ENCODE assay signal across 9 mouse cellular contexts in the genomic region with DNA sequence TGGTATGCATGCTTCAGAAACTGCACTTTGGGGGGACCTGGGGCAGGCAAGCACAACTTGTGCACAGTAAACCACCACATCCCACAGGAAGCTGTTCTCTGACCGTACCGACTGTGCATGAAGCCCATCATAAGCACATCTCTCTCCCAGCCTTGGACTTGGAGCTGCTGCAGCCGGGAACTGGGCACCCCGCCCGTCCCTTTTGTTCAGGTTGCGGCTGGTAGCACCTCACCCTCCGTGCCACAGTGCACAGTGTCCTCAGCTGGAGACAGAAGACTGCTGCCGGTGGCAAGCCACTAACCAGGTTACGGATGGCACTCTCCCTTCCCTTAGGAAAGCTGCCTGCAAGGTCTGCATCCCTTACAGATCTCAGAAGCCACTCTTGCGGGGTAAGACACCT. TPM values are rescaled to one million over a fixed set of nuclear protein-coding genes. Genes with fewer than 3 reads are reported as not detected.
DNase-seq lines count a peak whose midpoint lies in the region; ATAC-seq and TF ChIP-seq lines count a peak whose summit lies in the region.
"Had no signal": no experiment of that assay in that cellular context is flagged by ENCODE, and none has a peak within 500 bp of the region (broad histone marks: within the 10 kb centered on the region; RNA-seq: fewer than 3 reads in every experiment).

No protein-coding gene starts in this region.

- H3K9ac ChIP-seq in forebrain, embryonic 16.5 days (replicated peaks; ENCODE audit: low read depth, low read length) = no peak overlapping the region
- H3K9ac ChIP-seq in forebrain, postnatal 0 days = no peak overlapping the region

- no peak for DNase-seq in forebrain, postnatal 0 days
- DNase-seq in layer of hippocampus, postnatal 10 days (ENCODE audit: low spot score in 2 of 2) = peak; percentile 34 to 44
- no peak for DNase-seq in layer of hippocampus, adult 9-10 months (ENCODE audit: low spot score)
- peak; percentile 18 for DNase-seq in lung, postnatal 10 days
- DNase-seq in spleen, postnatal 4 days (ENCODE audit: low spot score in 2 of 2) = no peak
- no peak for DNase-seq in cerebellum, adult 18-20 months

- H3K27me3 ChIP-seq in forebrain, embryonic 16.5 days (replicated peaks; ENCODE audit: control insufficient read depth, insufficient read depth, low read length) = no peaks in the 10 kb centered on the region
- H3K27me3 ChIP-seq in forebrain, postnatal 0 days (ENCODE audit: insufficient read depth, low read length) = no peaks in the 10 kb centered on the region

- H3K4me3 ChIP-seq in forebrain, embryonic 16.5 days (replicated peaks; ENCODE audit: low read length) = no peak overlapping the region
- H3K4me3 ChIP-seq in forebrain, postnatal 0 days (ENCODE audit: low read depth, low read length) = no peak overlapping the region
- H3K4me3 ChIP-seq in bone marrow, adult 2 months (replicated peaks; ENCODE audit: control insufficient read depth, low read depth, low read length) = no peak overlapping the region

- 59% methylated on average over 10 of the region's 10 CpGs for WGBS in forebrain, embryonic 16.5 days
- WGBS in forebrain, postnatal 0 days = 54% methylated on average over 10 of the region's 10 CpGs
- 44% methylated on average over 10 of the region's 10 CpGs for WGBS in bone marrow, adult 2 months

- no peak for TF ChIP-seq CTCF in forebrain, postnatal 0 days (IDR thresholded peaks at IDR 0.05; ENCODE audit: low read depth)
- no peak for TF ChIP-seq CTCF in bone marrow, adult 2 months (IDR thresholded peaks at IDR 0.05; ENCODE audit: control insufficient read depth, insufficient read depth, low read length)

- no peaks in the 10 kb centered on the region for H3K36me3 ChIP-seq in forebrain, embryonic 16.5 days (ENCODE audit: control insufficient read depth, insufficient read depth)
- H3K36me3 ChIP-seq in forebrain, postnatal 0 days (ENCODE audit: insufficient read depth) = no peaks in the 10 kb centered on the region

- H3K4me2 ChIP-seq in forebrain, embryonic 16.5 days (ENCODE audit: low read length) = no peak overlapping the region
- no peak overlapping the region for H3K4me2 ChIP-seq in forebrain, postnatal 0 days (ENCODE audit: low read depth)
- H3K4me2 ChIP-seq: heart, embryonic 11.5 days had no signal

- peak; percentile 23; the same call in 1 of the 2 replicates for ATAC-seq in forebrain, embryonic 16.5 days
- no peak for ATAC-seq in forebrain, postnatal 0 days

- TF ChIP-seq POLR2A in bone marrow, adult 2 months (IDR thresholded peaks at IDR 0.05; ENCODE audit: borderline replicate concordance, control insufficient read depth, low read depth, low read length) = no peak

- peaks cover 2% of the 10 kb centered on the region; the same call in 1 of the 2 replicates for H3K4me1 ChIP-seq in forebrain, embryonic 16.5 days (replicated peaks; ENCODE audit: control insufficient read depth, insufficient read depth, low read length)
- no peaks in the 10 kb centered on the region for H3K4me1 ChIP-seq in forebrain, postnatal 0 days (ENCODE audit: insufficient read depth)
- peaks cover 8% of the 10 kb centered on the region for H3K4me1 ChIP-seq in bone marrow, adult 2 months (ENCODE audit: control insufficient read depth, insufficient read depth, low read length)

- no peak overlapping the region for H3K27ac ChIP-seq in forebrain, embryonic 16.5 days (ENCODE audit: low read length)
- no peak overlapping the region for H3K27ac ChIP-seq in forebrain, postnatal 0 days (ENCODE audit: low read depth, low read length)
- peak overlapping the region; percentile 21 for H3K27ac ChIP-seq in bone marrow, adult 2 months (ENCODE audit: control insufficient read depth, insufficient read depth, low read depth, low read length, poor library complexity)

- no peaks in the 10 kb centered on the region for H3K9me3 ChIP-seq in forebrain, embryonic 16.5 days (ENCODE audit: control insufficient read depth, low read length)
- no peaks in the 10 kb centered on the region for H3K9me3 ChIP-seq in forebrain, postnatal 0 days (ENCODE audit: low read length)

RNA-seq across cellular contexts. Expression of a gene that starts 15.7 kb away (rescaled TPM):
- polyA plus RNA-seq in forebrain, embryonic 16.5 days (2015; fragmentation: Nextera tagmentation; extraction: Ambion mirVana) = 1.2 and 1.4 TPM in 2 replicates
- 1.7 and 4.1 TPM in 2 replicates for total RNA-seq in forebrain, postnatal 0 days (2014; rRNA removed)
- 1.2 and 2.0 TPM in 2 replicates for polyA plus RNA-seq in forebrain, postnatal 0 days (2015; fragmentation: Nextera tagmentation; extraction: Ambion mirVana)
- 1 to 10 TPM; 7.4 to 7.7 TPM for total RNA-seq in layer of hippocampus, postnatal 10 days (2021)
- 5.5 and 7.7 TPM in 2 replicates for polyA plus RNA-seq in bone marrow, adult 2 months (2011; ENCODE audit: insufficient read depth, insufficient read length, low replicate concordance, missing spikeins)

Comparison
In these comparisons a context has a peak if more than half of its experiments do, and no peak if none do; other contexts are left out.
1. DNase-seq: peak in layer of hippocampus, postnatal 10 days (2 of 2) and lung, postnatal 10 days (single experiment); none in forebrain, postnatal 0 days (single experiment), layer of hippocampus, adult 9-10 months (single experiment), spleen, postnatal 4 days (0 of 2) and cerebellum, adult 18-20 months (0 of 2).